Mouse (Mus musculus) common myeloid progenitor, adult 5-6 weeks (primary cell): ENCODE results near the gene Tdpoz1. TPM values are rescaled to one million over a fixed set of nuclear protein-coding genes. Genes with fewer than 3 reads are reported as not detected.
"Not testable (repeated sequence)": the region's sequence is repeated elsewhere in the genome, so short reads cannot be mapped to it uniquely, and the experiment has no call there.

Experiments used
- ATAC-seq: replicated peaks from 2 replicates; pipeline ENCODE4 v1.8.0; 2016; ENCODE audit warnings: low read depth, mild to moderate bottlenecking, moderate TSS enrichment, inconsistent platforms; ENCODE audit not compliant: poor library complexity, severe bottlenecking
- total RNA-seq: library from RNA; stranded (forward); fragments of 200-1000, 187-1606 nt; gene quantifications from 2 replicates; pipeline ENCODE4 v1.2.3, GENCODE M21; 2017

Tdpoz1 gene
- not detected in 2 replicates for total RNA-seq

- not testable (repeated sequence) for ATAC-seq
Observed at GRCm38 (mm10) chr3:93676210-93676609, at the start of gene Tdpoz1. Tdpoz1 (minus strand) TSS chr3:93676310.

DNA sequence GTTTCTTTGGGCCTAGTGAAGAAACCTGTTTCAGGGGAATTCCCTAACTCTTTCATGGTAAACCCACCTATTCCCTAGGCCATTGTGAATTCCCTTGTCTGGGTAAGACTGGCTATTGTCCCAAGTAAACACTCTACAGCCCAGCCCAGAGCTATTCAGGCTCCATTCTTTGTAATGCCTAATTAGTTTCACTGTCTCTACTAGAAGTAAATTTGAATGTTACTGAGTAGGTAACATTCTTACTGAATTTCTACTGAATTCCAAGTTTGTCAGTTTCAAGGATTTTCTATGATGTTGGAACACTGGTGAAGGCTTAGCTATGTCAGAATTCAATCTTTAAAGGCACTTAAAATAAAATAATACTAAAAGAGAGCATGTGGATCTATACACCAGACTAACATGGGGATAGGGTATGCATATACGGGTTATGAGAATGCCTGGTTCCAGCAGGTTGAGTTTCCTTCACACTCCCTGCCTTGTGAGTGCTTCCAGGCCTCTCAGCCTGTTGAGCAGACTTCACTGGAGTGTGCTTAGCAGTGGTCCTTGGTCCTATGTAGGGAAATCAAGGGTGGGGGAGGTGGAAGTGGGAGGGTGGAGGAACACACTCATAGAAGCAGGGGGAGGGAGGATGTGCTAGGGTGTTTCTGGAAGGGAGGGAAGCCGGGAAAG is 33.0 kb upstream of the Tdpoz1 start:
- ATAC-seq: not testable (repeated sequence)

DNA sequence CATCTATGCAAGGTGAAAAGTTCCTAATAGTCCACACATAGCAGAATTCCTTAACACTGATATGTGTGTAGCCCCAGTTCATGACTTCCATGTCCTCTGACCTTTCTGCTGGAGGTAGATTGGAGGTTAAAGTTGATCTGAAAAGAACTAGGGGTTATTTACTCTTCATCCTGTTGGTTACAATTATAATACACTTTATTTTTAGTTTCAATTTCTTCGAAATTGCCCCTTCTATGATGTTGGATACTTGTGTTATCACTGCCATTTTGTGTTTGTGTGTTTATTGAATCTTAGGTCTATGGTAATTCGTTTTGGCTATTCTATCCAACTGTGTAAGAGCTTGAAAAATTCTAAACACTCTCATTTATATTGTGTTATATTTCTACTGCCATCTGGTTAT is 16.9 kb upstream of the Tdpoz1 start, which contains the start of gene Gm37596:
Gm37596 (minus strand) TSS at position 101 of the 400 bp plus-strand sequence.
- ATAC-seq: not testable (repeated sequence)

DNA sequence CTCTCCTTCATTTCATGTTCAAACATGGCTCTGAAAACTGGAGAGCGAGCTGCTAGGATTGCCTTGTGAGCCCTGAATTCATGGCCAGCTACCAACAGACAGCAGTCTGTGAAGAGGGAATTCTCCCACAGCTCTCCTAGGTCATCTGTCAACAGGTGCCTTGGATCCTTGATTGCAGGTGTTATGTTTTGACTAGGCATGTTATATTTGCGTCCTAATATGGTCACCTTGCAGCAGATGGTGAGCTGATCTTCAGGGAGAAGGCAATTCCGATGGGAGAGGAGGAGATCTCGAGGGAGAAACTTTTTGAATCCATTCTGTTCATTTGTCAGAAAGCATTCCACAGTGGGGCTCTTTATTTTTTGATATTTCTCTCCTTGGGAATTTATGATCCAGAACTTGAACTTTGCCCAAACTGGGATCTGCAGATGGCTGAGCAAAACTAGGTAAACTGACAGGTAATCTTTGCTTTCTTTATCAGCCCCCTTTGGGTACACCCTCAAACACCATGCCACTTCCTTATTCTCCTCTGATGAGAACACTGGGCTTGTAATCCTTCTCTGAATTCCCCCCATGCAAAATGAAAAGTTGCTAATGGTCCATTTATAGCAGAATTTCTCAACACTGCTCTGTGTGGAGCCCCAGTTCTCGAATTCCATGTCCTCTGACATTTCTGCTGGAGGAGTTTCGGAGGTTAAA is 5.2 kb downstream of the Tdpoz1 start:
- not testable (repeated sequence) for ATAC-seq

GRCm38 (mm10) chr3:93654260-93654659 is 21.9 kb downstream of the Tdpoz1 start:
- ATAC-seq: no peak

DNA sequence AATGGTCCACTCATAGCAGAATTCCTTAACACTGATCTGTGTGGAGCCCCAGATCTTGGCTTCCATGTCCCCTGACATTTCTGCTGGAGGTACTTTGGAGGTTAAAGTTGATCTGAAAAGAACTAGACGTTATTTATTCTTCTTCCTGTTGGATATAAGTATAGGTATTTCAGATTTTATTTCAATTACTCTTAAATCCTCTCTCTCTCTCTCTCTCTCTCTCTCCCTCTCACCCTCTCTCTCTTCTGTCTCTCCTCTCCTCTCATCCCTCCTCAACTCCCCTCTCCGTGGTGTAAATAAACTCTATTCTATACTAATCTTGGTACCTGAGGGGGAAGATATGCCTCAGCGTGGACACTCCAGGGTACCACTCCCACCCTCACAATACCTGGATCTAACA is 23.5 kb downstream of the Tdpoz1 start, which contains the start of gene Tdpoz2:
Tdpoz2 (minus strand) TSS at position 101 of the 400 bp plus-strand sequence.
- ATAC-seq: no peak

DNA sequence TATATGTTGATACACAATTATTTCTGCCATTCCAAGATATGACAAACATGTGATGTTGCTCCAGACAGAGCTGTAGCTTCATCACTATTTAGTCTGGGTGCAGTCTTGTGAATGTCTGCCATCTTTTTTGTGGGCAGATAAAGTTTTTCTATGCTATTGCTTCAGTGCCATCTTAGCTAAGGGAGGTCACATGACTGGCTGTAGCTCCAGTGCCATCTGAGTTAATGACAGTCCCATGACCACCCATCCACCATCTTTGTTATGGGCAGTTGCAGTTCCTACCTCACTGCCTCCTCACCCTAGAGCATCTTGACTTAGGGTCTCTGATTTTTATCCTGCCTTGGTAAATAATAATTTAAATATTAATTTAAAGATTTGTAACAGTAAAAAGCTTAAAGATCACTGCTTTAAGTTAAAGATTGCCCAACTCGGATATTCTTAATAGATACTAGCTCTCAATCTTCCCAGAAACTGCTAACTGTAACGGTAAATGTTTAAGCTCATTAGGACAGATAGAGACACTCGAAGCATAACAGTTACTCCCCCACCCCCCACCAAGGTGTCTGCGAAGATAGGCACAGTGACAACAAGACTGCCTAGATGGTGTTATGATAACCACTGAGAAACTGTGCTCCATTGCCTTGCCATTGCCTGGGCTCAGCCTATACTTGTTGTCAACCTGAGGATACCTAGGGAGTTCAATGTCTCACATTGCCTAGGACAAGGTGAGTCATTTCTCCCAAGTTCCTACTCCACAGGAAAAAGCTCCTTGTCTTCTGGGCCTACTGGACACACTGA is 45.0 kb downstream of the Tdpoz1 start:
- not testable (repeated sequence) for ATAC-seq

Other genes with a start within 250 kb of the Tdpoz1 start
- gene Tchh, start 234.0 kb downstream of the Tdpoz1 start, total RNA-seq: 0.19 TPM in 1 of 2 replicates, not detected in the other
- not detected in 2 replicates for gene Tchhl1, start 207.6 kb downstream of the Tdpoz1 start, total RNA-seq
- 45.4 and 46.0 TPM in 2 replicates for gene S100a11, start 155.8 kb downstream of the Tdpoz1 start, total RNA-seq
- 282 and 405 TPM in 2 replicates for gene S100a10, start 121.2 kb downstream of the Tdpoz1 start, total RNA-seq
- gene Tdpoz2, start 23.6 kb downstream of the Tdpoz1 start, total RNA-seq: not detected in 2 replicates
- gene Gm37596, start 16.8 kb upstream of the Tdpoz1 start, total RNA-seq: not detected in 2 replicates
- gene Gm5773, start 96.7 kb upstream of the Tdpoz1 start, total RNA-seq: not detected in 2 replicates
- gene Tdpoz4, start 120.1 kb upstream of the Tdpoz1 start, total RNA-seq: not detected in 2 replicates
- not detected in 2 replicates for gene Tdpoz3, start 149.7 kb upstream of the Tdpoz1 start, total RNA-seq